Mouse (Mus musculus): ENCODE measurements at regions not wholly inside any gene's neighbourhood (a gene's known extent, or its start where the extent isn't known, plus 50 kb on each side); places are given as distances from the start of the nearest gene placed in this dataset.

- WGBS, result 17% methylated on average over 2 of the region's 2 CpGs
- Histone ChIP-seq H3K4me3 (no peak overlapping the region), H3K4me1 (no peaks in the 10 kb centered on the region)
Measured at GRCm38 (mm10) chr1:78945588-78945987, 129.0 kb downstream of the Kcne4 start.

GRCm38 (mm10) chr1:78980051-78980450, 163.5 kb downstream of the Kcne4 start:
- Histone ChIP-seq H3K4me3 (no peak overlapping the region), H3K36me3 (no peaks in the 10 kb centered on the region), H3K27ac (no peak overlapping the region), H3K4me2 (replicated peaks) (no peak overlapping the region), H3K9me3 (no peaks in the 10 kb centered on the region), H3K9ac (no peak overlapping the region), H3K27me3 (no peaks in the 10 kb centered on the region), H3K4me1 (no peaks in the 10 kb centered on the region)
- ATAC-seq (ENCODE audit: low FRiP score, low read depth), result no peak
- WGBS, result 89% methylated on average over 4 of the region's 4 CpGs

More at GRCm38 (mm10) chr1:78945588-78945987, 129.0 kb downstream of the Kcne4 start:
- no peak overlapping the region for H3K9ac ChIP-seq
- no peak overlapping the region for H3K27ac ChIP-seq
- no peaks in the 10 kb centered on the region for H3K36me3 ChIP-seq
- H3K27me3 ChIP-seq, result no peaks in the 10 kb centered on the region
- ATAC-seq (ENCODE audit: low FRiP score, low read depth), result no peak
- H3K9me3 ChIP-seq, result no peaks in the 10 kb centered on the region
- no peak overlapping the region for H3K4me2 ChIP-seq (replicated peaks)

Data from limb, embryonic 13.5 days (tissue).